Mouse (Mus musculus) ES-Bruce4 (cell line): ENCODE measurements around the gene Ankrd13b.

Experiments
- CTCF ChIP-seq: IDR thresholded peaks from one replicate; pipeline ENCODE4 v1.8.1; 2011; ENCODE audit warnings: low read depth, low read length
- EP300 ChIP-seq: IDR thresholded peaks from 2 replicates; pipeline ENCODE4 v1.6.1; 2011; ENCODE audit warnings: low read depth, low read length; ENCODE audit not compliant: insufficient read depth
- POLR2A ChIP-seq: IDR thresholded peaks from one replicate; pipeline ENCODE4 v1.8.1; 2011; ENCODE audit warnings: low read length; ENCODE audit not compliant: insufficient read depth

DNA sequence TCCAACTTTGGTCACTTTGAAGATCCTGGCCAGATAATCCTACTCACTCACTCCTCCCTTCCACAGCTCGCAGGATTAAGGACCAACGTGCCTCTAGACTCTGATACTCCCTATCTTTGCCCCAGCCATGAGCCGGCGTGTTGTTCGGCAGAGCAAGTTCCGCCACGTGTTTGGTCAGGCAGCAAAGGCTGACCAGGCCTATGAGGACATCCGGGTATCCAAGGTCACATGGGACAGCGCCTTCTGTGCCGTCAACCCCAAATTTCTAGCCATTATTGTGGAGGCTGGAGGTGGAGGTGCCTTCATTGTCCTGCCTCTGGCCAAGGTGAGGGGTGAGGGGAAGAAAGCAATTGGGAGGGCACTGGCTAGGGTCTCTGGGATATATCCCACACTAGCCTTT is 25.7 kb downstream of the Ankrd13b start:
- no peak for TF ChIP-seq CTCF
- no peak for TF ChIP-seq POLR2A
- no peak for TF ChIP-seq EP300
